Mouse (Mus musculus) heart, adult 11 months (tissue): Measurements from ENCODE around the gene Npepl1.
A peak's percentile ranks its signal among the peaks of the same experiment; 100 is the strongest.

ENCODE experiments used
- DNase-seq: peaks from one replicate; pipeline ENCODE4 v3.0.0; 2022

The Npepl1 gene

GRCm38 (mm10) chr2:174109991-174110782, at the start of gene Npepl1:
Npepl1 (plus strand) TSS chr2:174110349.
- DNase-seq, result peak; percentile 98

DNA sequence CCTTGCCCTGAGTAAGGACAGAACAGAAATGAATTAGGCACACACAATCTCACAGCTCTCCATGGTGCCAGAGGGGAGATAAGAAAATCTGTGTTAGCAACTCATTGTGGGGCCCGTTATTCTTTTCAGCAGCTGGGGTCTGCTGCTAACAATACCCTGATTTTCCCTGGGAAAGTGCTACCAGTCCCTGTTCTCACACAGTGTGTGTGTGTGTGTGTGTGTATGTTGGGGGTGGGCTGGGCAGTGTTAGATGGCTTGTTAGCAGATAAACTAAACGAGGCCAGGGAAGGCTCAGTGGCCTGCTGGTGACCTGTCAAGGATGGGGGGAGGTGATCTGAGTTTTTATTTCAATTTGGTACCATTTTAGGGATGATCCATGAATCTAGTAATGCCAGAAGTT, 48.9 kb upstream of the Npepl1 start:
- no peak for DNase-seq

DNA sequence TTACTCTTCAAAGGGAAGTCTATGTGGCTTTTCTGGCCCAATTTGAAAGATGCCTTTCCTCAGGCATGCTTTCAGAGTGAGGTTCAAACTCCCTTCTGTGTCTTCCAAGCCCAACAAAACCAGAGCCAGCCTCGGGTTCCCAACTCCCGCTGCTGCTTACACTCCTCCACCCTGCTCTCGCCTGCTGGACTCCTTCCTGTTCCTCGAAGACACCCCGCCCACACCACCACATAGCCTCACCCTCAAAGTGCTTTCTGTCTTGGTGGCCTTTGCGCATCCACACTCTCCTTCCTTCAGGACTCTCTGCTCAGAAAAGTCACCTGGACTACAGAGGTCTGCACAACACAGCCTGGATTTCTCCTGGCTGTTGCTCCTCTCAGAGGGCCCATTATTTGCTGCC, 47.1 kb upstream of the Npepl1 start:
- peak; percentile 75 for DNase-seq

- peak; percentile 80 for DNase-seq
Observed at GRCm38 (mm10) chr2:174063527-174064211, 46.5 kb upstream of the Npepl1 start.

GRCm38 (mm10) chr2:174067793-174068419, 42.2 kb upstream of the Npepl1 start:
- DNase-seq, result peak; percentile 48

GRCm38 (mm10) chr2:174069532-174070049, 40.6 kb upstream of the Npepl1 start:
- no peak for DNase-seq

- DNase-seq, result no peak
Observed at GRCm38 (mm10) chr2:174071406-174071805, 38.7 kb upstream of the Npepl1 start.

- no peak for DNase-seq
Observed at GRCm38 (mm10) chr2:174073156-174073790, 36.9 kb upstream of the Npepl1 start.

DNA sequence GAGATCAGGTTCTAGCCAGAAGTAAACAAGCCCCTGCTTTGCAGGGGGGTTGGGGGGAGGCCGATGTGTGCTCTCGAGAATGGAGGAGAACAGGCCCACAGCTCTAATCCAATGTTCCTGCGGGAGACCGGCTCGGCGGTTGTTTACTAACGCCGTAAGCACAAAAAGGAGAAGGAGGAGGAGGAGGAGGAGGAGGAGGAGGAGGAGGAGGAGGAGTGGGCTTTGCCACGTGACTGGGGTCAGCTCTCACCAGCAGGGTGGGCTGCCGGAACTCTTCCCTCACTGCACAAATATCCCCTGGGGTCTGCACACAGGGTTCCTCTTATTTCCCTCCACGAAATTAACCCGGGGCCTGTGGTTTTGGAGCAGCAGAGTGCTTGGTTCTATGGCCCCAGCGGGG, 35.5 kb upstream of the Npepl1 start:
- DNase-seq, result no peak

GRCm38 (mm10) chr2:174075072-174075570, 35.0 kb upstream of the Npepl1 start:
- peak; percentile 92 for DNase-seq

DNA sequence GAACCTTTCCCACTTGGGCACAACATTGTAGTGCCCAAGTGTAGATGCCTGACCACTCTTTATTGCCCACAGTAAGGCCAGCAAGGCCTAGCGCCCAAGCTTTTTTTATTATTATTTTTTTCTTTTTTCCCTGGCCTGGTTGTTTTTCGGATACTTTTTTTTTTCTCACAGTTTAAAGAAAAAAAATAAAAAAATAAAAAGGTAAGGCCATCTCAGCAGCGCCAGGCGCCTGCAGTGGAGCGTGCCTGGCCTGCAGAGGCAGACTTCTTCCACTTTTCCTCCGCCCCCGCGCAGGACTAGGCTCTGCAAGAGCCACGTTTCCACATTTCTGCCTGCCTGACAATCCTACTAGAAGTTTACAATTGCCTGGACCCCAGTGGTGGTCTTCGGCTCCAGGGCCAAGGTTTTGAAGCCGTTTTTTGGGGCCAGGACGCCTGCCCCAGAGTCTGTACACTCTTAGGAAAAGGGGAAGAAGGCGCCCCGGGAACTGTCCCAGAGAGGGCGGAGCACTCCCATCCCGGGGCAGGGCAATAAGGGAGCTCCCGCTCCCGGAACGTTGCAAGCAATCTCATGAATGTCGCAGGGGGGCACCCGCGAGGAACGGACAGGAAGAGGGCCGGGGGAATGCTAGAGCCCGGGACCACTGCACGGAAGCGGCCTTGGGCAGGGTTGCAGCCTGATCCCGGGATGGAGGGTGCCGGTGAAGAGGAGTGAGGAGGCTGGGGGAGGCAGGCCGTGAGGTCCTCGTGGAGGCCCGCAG, 34.3 kb upstream of the Npepl1 start, which contains the start of gene Stx16:
Gene Stx16, plus strand, starts transcription at position 636 of the 760 bp plus-strand sequence.
- DNase-seq, result peak; percentile 99

- DNase-seq, result peak; percentile 92
Observed at GRCm38 (mm10) chr2:174076433-174076824, 33.7 kb upstream of the Npepl1 start.

DNA sequence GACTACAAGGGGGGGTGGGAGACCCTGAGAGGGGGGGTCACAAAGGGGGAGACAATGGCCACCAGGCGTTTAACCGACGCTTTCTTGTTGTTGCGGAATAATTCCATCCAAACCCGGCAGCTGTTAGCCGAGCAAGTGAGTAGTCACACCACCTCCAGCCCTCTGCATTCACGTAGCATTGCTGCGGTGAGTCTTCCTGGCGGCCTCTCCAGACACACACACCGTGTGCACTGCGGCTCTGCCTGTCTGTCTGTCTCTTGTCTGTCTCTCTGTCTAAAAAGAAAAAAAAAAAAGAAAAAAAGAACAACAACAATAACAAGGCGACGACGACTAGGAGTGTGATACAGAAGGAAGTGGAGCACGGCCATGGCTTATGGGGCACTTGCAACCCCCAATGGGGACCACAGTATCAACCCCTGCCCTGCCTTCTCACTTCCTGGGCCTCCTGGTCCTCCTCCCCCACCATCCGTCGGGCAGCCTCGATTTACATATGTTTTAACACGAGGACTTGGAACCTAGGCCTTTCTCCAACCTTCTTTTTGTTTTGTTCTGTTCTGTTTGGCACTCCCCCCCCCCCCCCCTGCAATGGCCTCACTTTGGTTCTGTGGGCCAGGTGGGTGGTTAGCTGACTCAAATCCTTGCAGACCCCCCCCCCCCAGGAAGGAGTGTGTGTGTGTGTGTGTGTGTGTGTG, 33.0 kb upstream of the Npepl1 start:
- peak; percentile 91 for DNase-seq

DNA sequence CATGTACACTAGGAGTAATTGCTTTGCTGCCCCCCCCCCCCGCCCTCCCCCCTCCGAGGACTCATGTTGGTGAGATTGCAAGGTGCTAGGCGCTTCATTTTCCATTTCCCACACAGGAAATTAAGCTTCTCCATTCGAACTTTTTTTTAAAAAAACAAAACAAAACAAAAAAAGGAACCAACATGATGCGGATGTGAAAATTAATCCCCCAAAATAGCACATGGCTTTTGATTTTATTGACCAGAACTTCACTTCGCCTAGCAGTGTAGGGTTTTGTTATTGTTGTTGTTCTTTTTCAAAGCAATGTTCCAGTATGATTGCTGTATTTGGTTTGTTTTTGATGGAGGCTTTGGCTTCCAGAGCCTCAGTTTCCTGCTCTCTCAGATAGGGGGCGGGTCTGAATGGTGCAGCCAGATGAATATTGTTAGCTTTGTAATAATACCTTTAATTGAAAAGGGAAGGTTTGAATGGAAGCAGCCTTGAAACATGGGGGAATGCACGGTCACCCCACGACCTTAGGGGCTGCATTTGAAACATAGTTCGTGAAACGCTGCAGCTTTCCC, 32.3 kb upstream of the Npepl1 start:
- DNase-seq, result no peak

GRCm38 (mm10) chr2:174081833-174082232, 28.3 kb upstream of the Npepl1 start:
- no peak for DNase-seq

- no peak for DNase-seq
Observed at GRCm38 (mm10) chr2:174082380-174082918, 27.7 kb upstream of the Npepl1 start.

GRCm38 (mm10) chr2:174095086-174095485, 15.1 kb upstream of the Npepl1 start:
- no peak for DNase-seq

- no peak for DNase-seq
Observed at GRCm38 (mm10) chr2:174102399-174102798, 7.8 kb upstream of the Npepl1 start.

GRCm38 (mm10) chr2:174103527-174103926, 6.6 kb upstream of the Npepl1 start:
- DNase-seq, result no peak

GRCm38 (mm10) chr2:174107375-174107774, 2.8 kb upstream of the Npepl1 start:
- no peak for DNase-seq
